Mouse (Mus musculus) adipocyte (in vitro differentiated cells): ENCODE data around the gene Trim65.
"Not testable (repeated sequence)": the region's sequence is repeated elsewhere in the genome, so short reads cannot be mapped to it uniquely, and the experiment has no call there.

ENCODE experiments used
- DNase-seq: peaks from one replicate; pipeline ENCODE4 v3.0.0-alpha.2; 2016; ENCODE audit warnings: low spot score

Trim65 gene

DNA sequence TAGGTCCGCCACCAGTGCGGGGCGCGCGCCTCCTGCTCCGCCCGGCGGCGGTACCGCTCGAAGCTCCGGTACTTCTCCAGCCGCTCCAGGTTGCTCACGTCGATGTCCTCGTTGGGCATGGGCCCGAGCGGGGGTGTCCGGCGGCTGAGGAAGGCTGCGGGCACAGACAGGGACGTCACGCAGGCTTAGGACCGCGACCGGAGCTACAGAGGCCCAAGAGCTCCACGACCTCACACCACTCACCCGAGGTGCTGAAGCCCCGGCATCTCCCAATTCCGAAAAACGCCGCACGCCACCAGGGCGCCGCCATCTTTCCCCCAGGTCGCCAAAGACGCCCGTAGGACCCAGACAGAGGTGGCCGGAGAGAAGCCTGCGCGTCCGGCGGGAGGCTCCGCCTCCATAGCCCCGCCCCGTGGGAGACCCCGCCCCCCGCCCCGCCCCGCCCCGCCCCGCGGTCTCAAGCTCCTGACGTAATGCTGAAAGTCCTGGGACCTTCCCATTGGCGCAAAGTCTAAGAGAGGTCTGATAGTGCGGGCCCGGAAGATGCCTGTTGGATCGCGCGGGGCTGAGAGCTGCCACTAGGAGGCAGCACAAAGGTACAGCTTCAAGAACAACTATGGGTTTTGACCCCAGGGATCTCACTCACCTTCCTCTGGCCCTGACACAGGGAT lies 7.7 kb upstream of the Trim65 start, which contains the start of gene Mrpl38:
Mrpl38 (minus strand) TSS at position 401 of the 671 bp plus-strand sequence.
- DNase-seq: peak; percentile 96

DNA sequence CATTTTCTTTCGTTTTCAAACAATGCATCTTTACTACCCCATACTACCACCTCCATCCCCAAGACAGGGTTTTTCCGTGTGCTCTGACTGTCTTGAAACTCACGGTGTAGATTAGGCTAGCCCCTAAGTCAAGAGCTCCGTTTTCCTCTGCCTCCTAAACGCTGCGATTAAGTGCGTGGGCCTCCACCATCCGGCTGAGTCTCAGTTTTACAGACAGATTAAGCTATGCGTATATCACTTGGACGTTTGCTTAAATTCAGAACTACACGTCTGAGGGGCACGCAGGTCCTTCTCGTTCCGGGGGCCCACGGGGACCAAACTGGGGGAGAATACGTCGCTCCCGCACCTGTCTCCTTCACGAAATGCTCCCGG lies 7.2 kb upstream of the Trim65 start:
- DNase-seq: no peak

DNA sequence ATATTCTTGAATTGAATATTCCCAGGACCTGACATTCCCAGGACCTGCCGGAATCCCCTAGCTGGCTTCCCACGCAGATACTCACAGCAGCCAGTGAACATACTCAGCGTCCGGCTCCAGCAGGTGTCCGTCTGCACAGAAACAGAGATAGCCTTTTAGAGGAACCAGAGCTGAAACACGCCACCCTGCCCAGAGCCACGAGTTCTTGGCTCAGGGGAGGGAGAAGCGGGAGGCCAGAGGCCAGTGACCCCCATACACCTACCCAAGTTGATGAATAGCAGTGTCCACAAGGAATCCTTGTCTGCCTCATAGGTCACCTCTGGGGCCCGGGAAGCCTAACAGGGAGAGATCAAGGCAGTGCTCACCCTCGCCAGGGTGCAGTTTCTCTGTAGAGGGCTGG lies 3.2 kb upstream of the Trim65 start:
- DNase-seq: no peak

DNA sequence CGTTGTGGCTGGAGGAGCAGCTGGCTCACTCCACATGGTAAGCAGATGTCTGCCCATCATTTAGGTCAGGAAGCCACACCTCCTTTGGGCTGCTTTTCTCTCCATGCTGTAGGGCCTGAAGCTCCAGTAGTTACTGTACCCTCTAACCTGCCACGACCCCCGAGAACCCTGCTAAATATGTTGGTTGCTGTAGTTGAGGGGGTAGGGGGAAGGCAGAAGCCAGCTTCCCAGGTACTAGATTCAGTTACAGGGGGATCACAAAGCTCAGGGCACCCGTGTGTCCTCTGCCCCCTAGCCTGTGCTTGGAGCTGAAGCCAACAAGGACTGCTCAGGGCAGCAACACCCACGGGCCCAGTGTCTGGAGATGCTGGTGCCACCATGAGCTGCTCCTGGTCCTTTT lies 2.6 kb upstream of the Trim65 start:
- no peak for DNase-seq

DNA sequence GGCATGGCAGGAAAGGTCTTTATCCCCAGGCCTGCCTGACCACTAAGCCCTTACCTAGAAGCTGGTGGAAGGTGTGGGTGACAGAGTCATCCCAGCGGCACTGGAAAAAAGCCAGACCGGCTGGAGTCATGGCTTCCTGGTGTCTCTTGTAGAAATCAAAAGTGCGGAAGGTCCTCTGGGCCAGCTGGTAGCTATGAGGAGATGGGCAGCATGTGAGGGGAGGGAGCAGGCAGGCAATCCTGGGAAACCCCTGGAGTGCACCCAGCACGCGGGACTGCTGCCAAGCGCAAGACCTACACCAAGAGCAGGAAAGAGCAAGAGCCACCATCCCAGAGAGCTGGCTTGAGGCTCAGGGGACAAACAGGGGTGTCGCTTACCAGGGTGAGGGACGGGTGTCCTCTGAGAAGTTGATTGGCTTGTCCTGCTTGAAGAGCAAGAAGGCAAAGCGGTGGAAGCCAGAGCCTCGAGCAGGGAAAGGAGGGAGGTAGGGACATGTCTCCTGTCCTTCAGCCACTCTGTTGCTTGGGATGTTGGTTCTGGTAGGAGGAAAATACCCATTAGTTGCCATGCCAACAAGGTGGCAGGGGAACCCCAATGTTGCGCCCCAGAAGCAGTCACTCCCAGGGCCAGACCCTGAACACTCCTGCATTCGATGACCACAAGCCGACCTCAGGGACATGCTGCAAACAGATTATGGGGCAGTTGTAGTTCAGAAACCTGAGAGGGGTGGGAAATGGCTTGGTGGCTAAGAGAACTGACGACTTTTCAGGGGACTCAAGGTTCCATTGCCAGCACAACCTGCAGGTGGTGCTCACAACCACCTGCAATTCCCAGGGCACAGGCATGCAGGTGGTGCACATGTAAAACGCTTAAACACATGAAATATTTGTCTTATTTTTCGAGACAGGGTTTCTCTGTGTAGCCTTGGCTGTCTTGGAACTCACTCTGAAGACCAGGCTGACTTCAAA lies 1.7 kb upstream of the Trim65 start:
- DNase-seq: no peak

DNA sequence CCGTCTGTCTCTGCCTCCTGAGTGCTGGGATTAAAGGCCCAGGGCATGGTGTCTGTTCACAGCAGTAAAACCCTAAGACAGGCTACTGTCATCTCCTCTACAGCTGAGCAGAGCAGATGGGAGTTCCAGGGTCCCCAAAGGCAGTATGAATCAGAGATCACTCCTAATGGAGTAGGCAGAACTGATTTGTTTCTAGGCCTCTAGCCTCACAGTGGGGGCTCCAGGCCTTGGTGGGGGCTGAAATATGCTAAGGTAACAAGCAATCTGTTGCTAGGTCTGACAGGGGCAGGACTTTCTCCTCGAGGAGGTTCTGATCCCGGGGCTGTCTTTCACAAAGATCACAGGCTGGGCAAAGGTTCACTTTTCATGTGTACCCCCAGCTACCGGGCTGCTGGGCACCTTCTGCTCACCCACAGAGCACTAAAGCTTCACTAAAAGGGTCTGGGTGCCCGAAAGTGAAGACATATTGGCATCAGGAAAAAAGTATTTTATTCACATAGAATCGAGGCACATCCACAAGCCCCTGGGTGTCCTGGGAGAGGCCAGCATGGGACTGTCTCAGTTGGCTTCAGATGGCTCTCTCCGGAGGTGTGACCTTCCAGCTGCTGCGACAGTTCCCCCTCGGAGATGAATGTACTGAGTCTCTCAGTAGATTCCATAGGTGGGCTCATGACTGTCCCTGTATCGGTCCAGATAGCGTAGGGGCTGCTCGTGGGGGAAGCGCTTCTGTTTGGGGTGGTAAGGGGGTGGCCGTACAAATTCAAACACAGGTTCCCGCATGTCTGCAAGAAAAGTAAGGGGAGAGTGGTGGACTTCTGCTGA lies 632 bp upstream of the Trim65 start:
- peak; percentile 26 for DNase-seq

DNA sequence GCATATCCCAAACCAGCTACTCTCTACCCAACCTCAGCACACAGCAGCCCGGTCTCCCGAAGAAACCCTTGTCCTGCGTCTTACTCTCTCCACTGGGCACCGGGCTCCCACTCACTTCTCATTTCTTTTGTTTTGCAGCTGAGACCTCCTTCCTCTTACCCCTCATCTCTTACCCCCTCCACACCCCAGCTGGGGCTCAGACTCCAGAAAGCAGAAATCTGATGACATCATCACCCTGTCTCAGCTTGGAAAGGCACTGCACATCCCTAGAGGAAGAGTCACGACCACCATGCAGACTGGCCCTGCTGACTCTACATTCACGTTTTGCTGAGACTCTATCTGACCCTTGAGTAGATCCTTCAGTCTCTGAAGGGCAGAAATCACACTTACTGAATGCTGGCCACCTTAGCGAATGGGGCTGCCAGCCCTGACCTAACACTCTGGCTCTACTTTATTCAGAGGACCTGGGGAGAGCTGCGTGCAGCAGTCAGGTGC lies 888 bp downstream of the Trim65 start:
- peak; percentile 25 for DNase-seq

DNA sequence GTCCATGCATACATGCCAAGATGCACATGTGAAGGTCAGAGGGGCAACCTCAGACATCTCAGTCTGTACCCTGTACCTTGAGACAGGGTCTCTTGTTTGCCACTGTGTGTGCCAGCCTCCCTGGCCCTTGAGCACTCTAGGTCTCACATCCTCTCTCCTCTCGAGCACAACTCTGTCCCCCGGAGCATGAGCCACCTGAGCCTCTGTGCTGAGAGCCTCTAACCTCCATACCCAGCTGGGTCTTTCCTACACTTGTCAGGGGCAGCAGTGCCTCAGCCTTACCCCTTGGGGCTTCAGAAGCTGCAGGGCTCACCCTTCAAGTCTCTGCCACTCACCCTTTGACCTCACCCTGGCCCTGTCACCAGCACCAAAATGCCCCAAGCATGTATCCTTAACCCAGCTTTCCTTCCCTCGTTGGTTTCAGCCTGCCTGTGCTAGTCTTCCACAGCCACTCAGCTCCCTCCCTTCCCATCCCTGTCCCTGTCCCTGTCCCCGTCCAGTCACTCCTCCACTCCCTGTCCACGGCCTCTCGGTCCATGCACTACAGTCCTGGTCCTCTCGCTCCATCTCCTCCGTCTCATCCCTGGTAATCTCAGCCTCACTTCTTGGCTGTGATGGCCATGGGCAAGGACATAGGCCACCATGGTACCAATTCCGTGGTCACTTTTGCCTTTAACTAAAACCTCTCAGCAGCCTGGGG lies 1.7 kb downstream of the Trim65 start:
- DNase-seq: no peak

DNA sequence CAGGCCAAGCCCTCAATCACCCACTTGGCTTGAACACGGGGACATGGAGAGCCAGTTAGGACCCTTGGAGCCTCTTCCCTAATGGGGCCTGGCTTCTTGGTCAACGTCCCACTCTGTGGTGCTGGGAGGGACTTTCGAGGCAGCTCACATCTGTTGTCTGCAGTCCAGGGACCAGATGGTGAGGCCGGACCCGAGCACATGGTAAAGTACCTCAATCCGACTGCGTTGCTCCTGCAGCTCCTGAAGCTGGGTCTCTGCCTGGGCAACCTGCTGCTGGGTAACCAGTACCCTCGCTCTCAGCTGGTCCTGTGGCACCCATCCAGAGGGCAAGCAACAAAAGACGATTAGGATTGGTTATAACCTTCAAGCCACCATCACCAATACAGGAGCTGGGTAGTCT lies 2.9 kb downstream of the Trim65 start:
- no peak for DNase-seq

DNA sequence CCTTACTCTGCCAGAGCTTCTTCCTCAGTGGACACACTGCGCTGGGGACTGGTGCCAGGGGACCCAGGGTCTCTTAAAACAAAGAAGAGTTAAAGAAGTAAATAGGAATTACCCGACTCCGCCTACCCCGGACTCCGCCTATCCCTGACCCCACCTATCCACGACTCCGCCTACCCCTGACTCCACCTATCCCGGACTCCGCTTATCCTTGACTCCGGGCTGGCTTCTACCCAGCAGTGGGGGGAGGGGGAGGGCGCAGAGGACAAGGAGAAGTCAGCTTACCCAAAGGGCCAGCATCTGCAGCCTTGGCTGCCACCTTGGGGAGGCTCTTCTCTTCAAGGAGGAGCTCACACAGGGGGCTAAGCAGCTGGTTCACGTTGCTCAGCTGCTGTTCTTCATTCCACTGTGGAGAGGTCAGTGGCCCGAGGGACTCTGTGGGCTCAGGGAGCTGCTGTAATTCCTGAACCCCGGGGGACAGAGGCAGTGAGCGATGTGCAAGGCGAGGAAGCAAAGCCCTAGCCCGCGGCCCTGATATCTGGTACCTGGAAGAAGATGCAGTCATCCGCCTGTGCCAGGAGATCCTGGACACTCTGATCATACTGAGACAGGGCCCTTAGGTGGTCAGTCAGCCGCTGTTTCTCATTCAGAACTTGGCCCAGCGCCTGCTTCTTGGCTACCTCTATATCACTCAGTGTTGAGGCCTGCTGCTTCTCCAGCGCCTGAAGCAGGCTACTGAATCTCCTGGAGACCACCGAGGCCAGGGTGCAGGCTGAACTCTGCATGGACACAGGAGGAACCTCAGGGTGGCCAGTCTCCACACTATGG lies 3.6 kb downstream of the Trim65 start, which contains the start of gene Trim47:
Trim47 (minus strand) TSS at position 55 of the 825 bp plus-strand sequence.
- no peak for DNase-seq

DNA sequence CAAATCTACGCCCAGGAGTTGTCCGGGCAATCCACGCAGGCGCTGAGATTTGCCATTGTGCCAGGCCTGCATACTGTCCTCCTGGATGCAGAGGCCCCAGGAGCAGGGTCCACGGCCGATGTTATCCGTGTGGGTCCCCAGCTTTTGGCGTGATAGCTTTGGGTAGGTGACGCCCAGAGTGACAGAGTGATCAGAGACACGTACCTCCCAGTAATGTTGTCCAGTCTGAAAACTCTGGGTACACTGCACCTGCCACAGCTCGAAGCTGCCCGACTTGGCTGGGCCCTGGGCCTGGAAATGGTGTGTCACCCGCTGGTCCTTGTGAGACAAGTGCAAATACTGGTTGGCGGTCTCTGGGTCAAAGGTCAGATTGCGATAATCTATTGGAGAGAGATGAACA lies 4.7 kb downstream of the Trim65 start:
- no peak for DNase-seq

DNA sequence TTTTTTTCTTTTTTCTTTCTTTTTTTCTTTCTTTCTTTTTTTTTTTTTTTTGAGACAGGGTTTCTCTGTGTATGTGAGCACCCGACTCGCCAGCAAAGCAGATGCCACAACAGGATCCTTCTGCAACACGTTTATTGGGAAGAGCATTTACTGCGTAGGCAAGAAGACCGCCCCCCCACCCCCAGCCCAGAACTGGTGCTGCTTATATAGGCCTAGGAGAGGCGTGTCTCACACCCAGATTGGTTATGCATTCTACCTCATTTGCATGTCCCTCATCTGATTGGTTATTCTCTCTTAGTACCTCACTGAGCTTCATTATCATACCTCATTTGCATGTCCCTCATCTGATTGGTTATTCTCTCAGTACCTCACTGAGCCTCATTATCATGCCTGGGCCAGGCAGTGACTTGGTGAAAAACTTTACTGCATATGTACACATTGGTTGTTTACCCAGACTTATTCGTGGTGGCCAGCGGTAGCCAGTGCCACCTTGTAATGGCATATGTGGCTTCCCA lies 9.1 kb downstream of the Trim65 start:
- DNase-seq: not testable (repeated sequence)

DNA sequence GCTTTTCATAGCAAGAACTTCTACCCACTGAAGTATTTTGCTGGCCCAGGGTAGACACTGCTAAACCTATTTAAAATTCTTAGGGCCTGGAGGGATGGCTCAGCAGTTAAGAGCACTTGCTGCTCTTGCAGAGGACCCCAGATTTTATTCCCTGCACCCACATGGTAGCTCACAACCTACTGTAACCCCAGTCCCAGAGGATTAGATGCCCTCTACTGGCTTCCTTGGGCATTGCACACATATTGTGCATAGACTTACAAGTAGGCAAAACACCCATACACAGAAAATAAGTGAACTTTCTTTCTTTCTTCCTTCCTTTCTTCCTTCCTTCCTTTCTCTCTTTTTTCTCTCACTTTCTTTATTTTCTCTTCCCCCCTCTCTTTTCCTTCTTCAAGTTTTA lies 13.1 kb downstream of the Trim65 start:
- DNase-seq: no peak

DNA sequence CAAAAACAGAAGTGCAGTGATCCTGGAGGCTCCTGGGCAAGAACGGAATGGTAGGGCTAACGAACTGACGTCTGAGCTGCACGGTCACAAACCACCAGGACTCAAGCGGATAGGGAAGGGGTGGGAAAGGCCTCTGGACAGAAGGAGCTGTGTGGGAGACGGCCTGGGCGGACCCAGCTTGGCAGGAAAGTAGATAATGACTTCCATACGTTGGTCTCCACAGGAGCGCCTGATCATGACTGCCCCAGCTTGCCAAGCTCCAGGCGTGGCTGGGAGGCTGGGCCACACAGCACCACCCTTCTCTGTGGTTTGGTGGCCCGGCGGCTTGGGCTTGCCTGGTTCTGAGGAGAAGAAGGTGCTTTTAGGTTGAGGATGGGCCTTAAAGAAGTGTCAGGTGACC lies 13.7 kb downstream of the Trim65 start:
- no peak for DNase-seq

DNA sequence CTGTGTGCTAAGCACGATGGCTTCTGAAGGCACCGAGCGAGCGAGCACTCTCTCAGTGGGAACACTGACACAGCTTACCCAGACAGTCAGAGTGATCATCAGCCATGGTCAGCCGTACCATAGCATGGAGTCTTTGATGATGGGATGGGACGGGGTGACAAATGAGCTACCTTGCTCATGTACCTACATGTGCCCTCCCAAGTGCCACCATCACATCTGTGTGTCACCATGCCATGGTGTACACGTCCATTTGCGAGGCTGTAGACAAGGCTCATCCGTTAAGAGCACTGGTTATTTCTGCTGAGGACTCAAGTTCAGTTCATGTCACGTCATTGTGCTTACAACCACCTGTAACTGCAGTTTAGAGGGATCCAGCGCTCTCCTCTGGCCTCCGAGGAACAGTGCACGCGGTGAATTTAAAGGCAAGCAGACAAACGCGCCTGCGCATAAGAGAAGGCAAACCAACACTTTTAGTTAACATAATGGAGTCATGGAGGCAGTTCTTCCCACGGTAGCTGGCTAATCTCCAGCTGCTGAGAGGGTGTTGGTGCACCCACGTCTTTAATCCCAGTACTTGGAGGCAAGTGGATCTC lies 19.2 kb downstream of the Trim65 start:
- no peak for DNase-seq

DNA sequence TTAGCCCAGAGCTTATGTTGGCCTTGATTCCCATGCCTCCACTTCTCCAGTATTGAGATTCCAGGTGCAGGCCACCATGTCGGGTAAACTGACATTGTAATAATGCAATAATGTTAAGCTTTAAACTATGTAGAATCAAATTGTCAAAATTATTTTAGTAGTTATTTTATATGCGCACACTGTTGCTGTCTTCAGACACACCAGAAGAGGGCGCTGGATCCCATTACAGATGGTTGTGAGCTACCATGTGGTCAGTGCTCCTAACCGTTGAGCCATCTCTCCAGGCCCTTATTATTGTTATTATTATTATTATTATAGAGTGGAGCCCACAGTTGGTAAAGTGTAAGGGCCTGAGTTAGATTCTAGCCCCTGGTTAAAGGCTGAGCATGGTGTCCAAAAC lies 19.9 kb downstream of the Trim65 start:
- DNase-seq: no peak

DNA sequence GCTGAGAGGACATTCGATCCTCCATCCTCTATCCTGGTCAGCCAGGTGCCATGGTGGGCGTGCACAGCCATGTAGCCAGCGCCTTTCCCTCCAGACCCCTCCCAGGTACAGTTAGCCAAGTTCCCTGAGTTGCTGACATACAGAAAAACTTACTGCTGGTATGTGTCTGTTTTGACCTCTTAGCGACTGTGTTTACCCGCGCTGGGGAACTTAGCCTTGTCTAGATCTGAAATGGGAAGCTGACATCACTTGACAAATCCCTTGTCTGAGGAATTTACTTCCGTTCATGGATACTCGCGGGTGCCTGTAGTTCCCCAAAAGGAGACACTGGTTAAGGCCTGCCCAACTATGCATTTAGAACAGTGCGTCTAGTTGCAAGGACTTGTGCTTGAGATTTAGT lies 20.4 kb downstream of the Trim65 start:
- DNase-seq: peak; percentile 52

DNA sequence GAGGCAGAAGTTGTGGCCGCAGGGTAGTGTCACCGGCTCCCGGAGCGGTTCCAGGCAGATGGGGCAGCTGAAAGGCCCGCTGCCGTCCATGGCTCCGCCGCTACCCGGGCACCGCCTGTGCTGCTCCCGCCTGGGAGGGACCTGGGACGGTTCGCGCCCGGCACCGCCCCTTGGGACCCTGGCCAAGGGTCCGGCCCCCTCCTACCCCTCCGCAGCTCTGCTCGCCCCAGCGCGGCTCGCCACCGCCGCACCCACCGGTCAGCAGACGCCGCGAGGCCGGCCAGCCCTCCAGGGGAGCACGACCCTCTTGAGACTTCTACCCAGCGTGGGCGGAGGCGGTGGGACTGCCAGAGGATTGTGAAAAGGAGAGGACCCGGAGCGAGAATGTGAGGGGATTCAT lies 20.8 kb downstream of the Trim65 start:
- DNase-seq: peak; percentile 77

DNA sequence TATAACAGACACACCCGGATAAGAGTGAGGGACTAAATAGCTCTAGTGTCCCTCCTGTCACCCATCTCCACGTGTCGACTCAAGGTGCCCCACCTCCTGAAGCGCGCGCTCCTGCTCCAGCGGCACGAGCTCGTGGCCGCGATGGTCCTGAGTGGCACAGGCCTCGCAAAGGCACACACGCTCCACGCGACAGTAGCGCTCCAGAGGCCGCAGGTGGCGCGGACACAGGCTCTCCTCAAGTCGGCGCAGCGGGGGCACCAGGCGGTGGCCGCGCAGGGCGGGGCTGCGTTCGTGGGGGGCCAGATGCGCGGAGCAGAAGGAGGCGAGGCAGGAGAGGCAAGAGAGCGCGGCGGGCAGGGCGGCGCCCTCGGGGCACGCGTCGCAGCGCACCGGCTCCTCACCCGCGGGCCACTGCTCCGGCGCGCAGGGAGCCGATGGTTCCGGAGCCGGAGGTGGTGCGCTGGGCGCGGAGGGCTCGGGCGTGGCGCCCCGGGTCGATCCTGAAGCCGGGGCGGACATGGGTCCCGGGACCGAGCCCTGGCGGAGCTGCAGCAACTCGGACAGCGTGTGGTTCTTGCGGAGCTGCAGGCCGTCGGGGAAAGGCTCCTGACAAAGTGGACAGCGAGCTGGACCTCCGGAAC lies 21.4 kb downstream of the Trim65 start:
- no peak for DNase-seq
